Mouse (Mus musculus): ENCODE measurements around the gene Gnaq. TPM values are rescaled to one million over a fixed set of nuclear protein-coding genes. Genes with fewer than 3 reads are reported as not detected.
A peak's percentile ranks its signal among the peaks of the same experiment; 100 is the strongest.

Gnaq gene
- polyA plus RNA-seq, 1 experiment from 2014 or later = 32.9 TPM

DNA sequence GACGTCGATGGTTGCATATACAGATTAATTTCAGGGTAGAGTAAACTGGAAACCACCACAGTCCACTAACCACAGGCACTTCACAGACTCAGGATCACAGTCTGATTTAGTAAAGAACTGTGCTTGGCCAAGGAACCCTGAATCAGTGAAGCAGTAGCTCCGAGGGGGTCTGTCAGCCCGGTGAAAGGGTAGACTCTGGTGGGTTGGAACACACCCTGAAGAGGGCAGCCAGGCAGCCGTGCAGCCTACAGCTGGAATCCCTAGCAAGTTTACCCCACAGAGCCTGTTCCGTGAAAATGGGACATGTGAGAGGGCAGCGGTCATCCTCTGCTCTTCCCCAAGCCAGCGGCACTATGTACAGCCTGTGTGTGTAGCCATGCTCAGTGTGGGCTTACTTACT, 103.0 kb downstream of the Gnaq start:
- WGBS = 84% methylated on average over 8 of the region's 8 CpGs
- Histone ChIP-seq H3K4me1 (replicated peaks; ENCODE audit: control insufficient read depth, insufficient read depth, low read length) (peaks cover under 1% of the 10 kb centered on the region; the same call in 1 of the 2 replicates), H3K9me3 (ENCODE audit: control insufficient read depth, low read length) (no peaks in the 10 kb centered on the region), H3K36me3 (ENCODE audit: control insufficient read depth, insufficient read depth, low read length) (no peaks in the 10 kb centered on the region), H3K4me2 (ENCODE audit: low read depth, low read length) (no peak overlapping the region), H3K27ac (ENCODE audit: low read length) (no peak overlapping the region), H3K27me3 (ENCODE audit: control insufficient read depth, insufficient read depth, low read depth, low read length) (no peaks in the 10 kb centered on the region), H3K4me3 (ENCODE audit: low read length) (no peak overlapping the region), H3K9ac (ENCODE audit: low read length) (no peak overlapping the region)
- ATAC-seq (ENCODE audit: low read depth) = no peak

- no peaks in the 10 kb centered on the region for H3K36me3 ChIP-seq (ENCODE audit: control insufficient read depth, insufficient read depth, low read length)
- H3K27ac ChIP-seq (ENCODE audit: low read length) = no peak overlapping the region
- ATAC-seq (ENCODE audit: low read depth) = no peak
- WGBS = 100% methylated on average over 1 of the region's 1 CpGs
- H3K9me3 ChIP-seq (ENCODE audit: control insufficient read depth, low read length) = no peaks in the 10 kb centered on the region
- H3K4me1 ChIP-seq (replicated peaks; ENCODE audit: control insufficient read depth, insufficient read depth, low read length) = peaks cover 6% of the 10 kb centered on the region; the same call in 1 of the 2 replicates
- H3K4me2 ChIP-seq (ENCODE audit: low read depth, low read length) = no peak overlapping the region
- no peaks in the 10 kb centered on the region for H3K27me3 ChIP-seq (ENCODE audit: control insufficient read depth, insufficient read depth, low read depth, low read length)
- H3K4me3 ChIP-seq (ENCODE audit: low read length) = no peak overlapping the region
- no peak overlapping the region for H3K9ac ChIP-seq (ENCODE audit: low read length)
These were observed 104.4 kb downstream of the Gnaq start for GRCm38 (mm10) chr19:16237034-16237433.

DNA sequence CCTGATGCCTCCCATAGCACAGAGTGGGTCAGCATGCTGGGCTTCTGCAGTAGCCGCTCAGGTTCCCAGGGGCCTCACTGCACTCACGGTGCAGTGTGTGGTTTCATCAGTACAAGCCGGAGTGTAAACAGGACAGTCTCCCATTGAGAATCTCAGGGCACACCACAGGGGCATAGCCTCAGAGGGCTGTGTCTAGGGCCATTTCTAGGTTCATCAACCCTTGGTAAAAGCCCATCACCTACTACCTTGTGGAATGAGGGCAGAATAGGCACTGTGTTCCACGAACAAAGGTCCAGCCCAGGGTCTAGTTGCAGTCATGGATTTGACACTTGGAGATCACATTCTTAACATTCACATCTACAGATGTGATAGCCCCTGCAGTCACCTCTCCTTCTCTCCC, 105.4 kb downstream of the Gnaq start:
- Histone ChIP-seq H3K27ac (ENCODE audit: low read length) (no peak overlapping the region), H3K4me2 (ENCODE audit: low read depth, low read length) (no peak overlapping the region), H3K4me1 (replicated peaks; ENCODE audit: control insufficient read depth, insufficient read depth, low read length) (peaks cover 6% of the 10 kb centered on the region; the same call in 1 of the 2 replicates), H3K9me3 (ENCODE audit: control insufficient read depth, low read length) (no peaks in the 10 kb centered on the region), H3K9ac (ENCODE audit: low read length) (no peak overlapping the region), H3K4me3 (ENCODE audit: low read length) (no peak overlapping the region), H3K27me3 (ENCODE audit: control insufficient read depth, insufficient read depth, low read depth, low read length) (no peaks in the 10 kb centered on the region), H3K36me3 (ENCODE audit: control insufficient read depth, insufficient read depth, low read length) (no peaks in the 10 kb centered on the region)
- no peak for ATAC-seq (ENCODE audit: low read depth)
- WGBS = 64% methylated on average over 4 of the region's 4 CpGs

- Histone ChIP-seq H3K4me2 (ENCODE audit: low read depth, low read length) (no peak overlapping the region), H3K27ac (ENCODE audit: low read length) (no peak overlapping the region), H3K9ac (ENCODE audit: low read length) (no peak overlapping the region), H3K9me3 (ENCODE audit: control insufficient read depth, low read length) (no peaks in the 10 kb centered on the region), H3K4me1 (replicated peaks; ENCODE audit: control insufficient read depth, insufficient read depth, low read length) (peaks cover 6% of the 10 kb centered on the region; the same call in 1 of the 2 replicates), H3K36me3 (ENCODE audit: control insufficient read depth, insufficient read depth, low read length) (no peaks in the 10 kb centered on the region), H3K4me3 (ENCODE audit: low read length) (no peak overlapping the region), H3K27me3 (ENCODE audit: control insufficient read depth, insufficient read depth, low read depth, low read length) (no peaks in the 10 kb centered on the region)
- 51% methylated on average over 2 of the region's 2 CpGs for WGBS
- no peak for ATAC-seq (ENCODE audit: low read depth)
These were observed 105.9 kb downstream of the Gnaq start for GRCm38 (mm10) chr19:16238512-16238911.

- no peaks in the 10 kb centered on the region for H3K36me3 ChIP-seq (ENCODE audit: control insufficient read depth, insufficient read depth, low read length)
These were observed 110.1 kb downstream of the Gnaq start for GRCm38 (mm10) chr19:16242708-16243107.

DNA sequence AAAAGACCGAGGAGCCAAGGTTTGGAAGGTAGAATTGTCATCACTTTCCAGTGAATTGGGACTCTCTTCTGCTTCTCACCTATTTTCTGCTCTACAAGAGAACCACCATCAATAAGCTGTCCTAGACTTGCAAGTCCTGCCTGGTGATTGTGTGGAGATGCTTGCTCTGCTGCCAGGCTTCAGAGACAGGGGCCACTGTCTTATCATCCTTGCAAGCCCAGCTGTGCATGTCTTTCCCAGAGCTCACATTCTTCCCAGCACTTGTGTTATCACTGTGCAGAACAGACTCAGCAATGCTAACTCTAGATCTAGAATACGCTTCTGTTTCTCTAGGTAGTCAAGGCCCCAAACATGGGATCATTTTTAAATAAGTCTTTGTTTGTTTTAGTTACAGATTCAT, 116.4 kb downstream of the Gnaq start:
- no peak overlapping the region for H3K27ac ChIP-seq (ENCODE audit: low read length)
- no peak for ATAC-seq (ENCODE audit: low read depth)
- H3K27me3 ChIP-seq (ENCODE audit: control insufficient read depth, insufficient read depth, low read depth, low read length) = no peaks in the 10 kb centered on the region
- no peaks in the 10 kb centered on the region for H3K36me3 ChIP-seq (ENCODE audit: control insufficient read depth, insufficient read depth, low read length)
- no peak overlapping the region for H3K9ac ChIP-seq (ENCODE audit: low read length)
- H3K4me2 ChIP-seq (ENCODE audit: low read depth, low read length) = no peak overlapping the region
- H3K4me3 ChIP-seq (ENCODE audit: low read length) = no peak overlapping the region
- WGBS = 80% methylated on average over 2 of the region's 2 CpGs
- no peaks in the 10 kb centered on the region for H3K9me3 ChIP-seq (ENCODE audit: control insufficient read depth, low read length)
- H3K4me1 ChIP-seq (replicated peaks; ENCODE audit: control insufficient read depth, insufficient read depth, low read length) = peaks cover 17% of the 10 kb centered on the region; the same call in 1 of the 2 replicates

More at GRCm38 (mm10) chr19:16242708-16243107, 110.1 kb downstream of the Gnaq start:
- H3K4me3 ChIP-seq (ENCODE audit: low read length) = no peak overlapping the region
- H3K9me3 ChIP-seq (ENCODE audit: control insufficient read depth, low read length) = no peaks in the 10 kb centered on the region
- 38% methylated on average over 3 of the region's 3 CpGs for WGBS
- ATAC-seq (ENCODE audit: low read depth) = no peak
- no peak overlapping the region for H3K27ac ChIP-seq (ENCODE audit: low read length)
- H3K4me2 ChIP-seq (ENCODE audit: low read depth, low read length) = no peak overlapping the region
- H3K27me3 ChIP-seq (ENCODE audit: control insufficient read depth, insufficient read depth, low read depth, low read length) = no peaks in the 10 kb centered on the region
- H3K4me1 ChIP-seq (replicated peaks; ENCODE audit: control insufficient read depth, insufficient read depth, low read length) = peaks cover 9% of the 10 kb centered on the region; the same call in 1 of the 2 replicates
- no peak overlapping the region for H3K9ac ChIP-seq (ENCODE audit: low read length)

GRCm38 (mm10) chr19:16250921-16251320, 118.3 kb downstream of the Gnaq start:
- H3K9ac ChIP-seq (ENCODE audit: low read length) = no peak overlapping the region
- WGBS = 45% methylated on average over 3 of the region's 3 CpGs
- H3K4me2 ChIP-seq (ENCODE audit: low read depth, low read length) = no peak overlapping the region
- no peaks in the 10 kb centered on the region for H3K9me3 ChIP-seq (ENCODE audit: control insufficient read depth, low read length)
- no peak overlapping the region for H3K4me3 ChIP-seq (ENCODE audit: low read length)
- ATAC-seq (ENCODE audit: low read depth) = no peak
- no peaks in the 10 kb centered on the region for H3K27me3 ChIP-seq (ENCODE audit: control insufficient read depth, insufficient read depth, low read depth, low read length)
- peak overlapping the region; percentile 29; the same call in 1 of the 2 replicates for H3K27ac ChIP-seq (ENCODE audit: low read length)
- H3K36me3 ChIP-seq (ENCODE audit: control insufficient read depth, insufficient read depth, low read length) = no peaks in the 10 kb centered on the region
- peaks cover 14% of the 10 kb centered on the region; the same call in 1 of the 2 replicates for H3K4me1 ChIP-seq (replicated peaks; ENCODE audit: control insufficient read depth, insufficient read depth, low read length)

- ATAC-seq (ENCODE audit: low read depth) = no peak
- Histone ChIP-seq H3K9me3 (ENCODE audit: control insufficient read depth, low read length) (no peaks in the 10 kb centered on the region), H3K4me1 (replicated peaks; ENCODE audit: control insufficient read depth, insufficient read depth, low read length) (peaks cover 14% of the 10 kb centered on the region; the same call in 1 of the 2 replicates), H3K36me3 (ENCODE audit: control insufficient read depth, insufficient read depth, low read length) (no peaks in the 10 kb centered on the region), H3K27me3 (ENCODE audit: control insufficient read depth, insufficient read depth, low read depth, low read length) (no peaks in the 10 kb centered on the region), H3K9ac (ENCODE audit: low read length) (no peak overlapping the region), H3K27ac (ENCODE audit: low read length) (no peak overlapping the region), H3K4me2 (ENCODE audit: low read depth, low read length) (no peak overlapping the region), H3K4me3 (ENCODE audit: low read length) (no peak overlapping the region)
- WGBS = 54% methylated on average over 5 of the region's 5 CpGs
These were observed 119.2 kb downstream of the Gnaq start for GRCm38 (mm10) chr19:16251819-16252218.

GRCm38 (mm10) chr19:16252696-16253095, 120.1 kb downstream of the Gnaq start:
- Histone ChIP-seq H3K4me1 (replicated peaks; ENCODE audit: control insufficient read depth, insufficient read depth, low read length) (peaks cover 14% of the 10 kb centered on the region; the same call in 1 of the 2 replicates), H3K36me3 (ENCODE audit: control insufficient read depth, insufficient read depth, low read length) (no peaks in the 10 kb centered on the region), H3K27me3 (ENCODE audit: control insufficient read depth, insufficient read depth, low read depth, low read length) (no peaks in the 10 kb centered on the region), H3K9me3 (ENCODE audit: control insufficient read depth, low read length) (no peaks in the 10 kb centered on the region), H3K4me2 (ENCODE audit: low read depth, low read length) (no peak overlapping the region), H3K4me3 (ENCODE audit: low read length) (no peak overlapping the region), H3K9ac (ENCODE audit: low read length) (no peak overlapping the region), H3K27ac (ENCODE audit: low read length) (no peak overlapping the region)
- no peak for ATAC-seq (ENCODE audit: low read depth)
- WGBS = 60% methylated on average over 4 of the region's 4 CpGs

GRCm38 (mm10) chr19:16254881-16255280, 122.2 kb downstream of the Gnaq start:
- Histone ChIP-seq H3K9ac (ENCODE audit: low read length) (no peak overlapping the region), H3K27me3 (ENCODE audit: control insufficient read depth, insufficient read depth, low read depth, low read length) (no peaks in the 10 kb centered on the region), H3K4me3 (ENCODE audit: low read length) (no peak overlapping the region), H3K9me3 (ENCODE audit: control insufficient read depth, low read length) (no peaks in the 10 kb centered on the region), H3K27ac (ENCODE audit: low read length) (no peak overlapping the region), H3K4me2 (ENCODE audit: low read depth, low read length) (no peak overlapping the region), H3K4me1 (replicated peaks; ENCODE audit: control insufficient read depth, insufficient read depth, low read length) (peaks cover 22% of the 10 kb centered on the region; the same call in 1 of the 2 replicates), H3K36me3 (ENCODE audit: control insufficient read depth, insufficient read depth, low read length) (no peaks in the 10 kb centered on the region)
- 52% methylated on average over 1 of the region's 1 CpGs for WGBS
- ATAC-seq (ENCODE audit: low read depth) = no peak

All from lung, embryonic 16.5 days (tissue).